Mouse (Mus musculus): Measurements from ENCODE around the gene Agap3. TPM values are rescaled to one million over a fixed set of nuclear protein-coding genes. Genes with fewer than 3 reads are reported as not detected.

Gene Agap3
- polyA plus RNA-seq, 1 experiment from 2014 or later, result 18.6 TPM

DNA sequence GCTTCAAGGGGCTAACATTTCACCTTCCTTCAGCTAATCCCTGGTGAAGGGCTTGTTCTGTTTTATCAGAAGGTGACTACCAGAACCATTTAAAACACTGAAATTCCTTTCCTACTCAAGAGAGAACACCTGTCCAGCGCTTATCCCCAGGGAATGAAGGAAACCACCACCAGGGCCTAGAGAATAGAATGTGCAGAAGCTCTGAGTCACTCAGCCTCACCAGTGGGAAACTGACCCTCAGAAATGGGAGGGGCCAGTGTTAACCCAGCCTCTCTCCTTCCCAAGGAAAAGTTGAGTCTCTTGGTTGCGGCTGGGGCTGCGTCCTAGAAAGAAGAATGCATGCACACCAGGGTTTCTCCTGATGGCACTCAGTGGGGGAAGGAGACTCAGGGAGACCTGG is 3.1 kb downstream of the Agap3 start:
- no peak overlapping the region for H3K4me3 ChIP-seq (ENCODE audit: low read length)
- no peaks in the 10 kb centered on the region for H3K36me3 ChIP-seq (ENCODE audit: control insufficient read depth, insufficient read depth, low read length)
- H3K27ac ChIP-seq (ENCODE audit: low read length), result peak overlapping the region; percentile 84
- H3K27me3 ChIP-seq (ENCODE audit: control insufficient read depth, insufficient read depth, low read depth, low read length), result no peaks in the 10 kb centered on the region
- ATAC-seq (ENCODE audit: low read depth), result no peak
- H3K4me1 ChIP-seq (replicated peaks; ENCODE audit: control insufficient read depth, insufficient read depth, low read length), result peaks cover 31% of the 10 kb centered on the region
- H3K9me3 ChIP-seq (ENCODE audit: control insufficient read depth, low read length), result no peaks in the 10 kb centered on the region
- peak overlapping the region; percentile 22; the same call in 1 of the 2 replicates for H3K9ac ChIP-seq (ENCODE audit: low read length)
- 0 out of 2 replicates have a peak overlapping the region, but pooled peaks have one; percentile 3 for H3K4me2 ChIP-seq (ENCODE audit: low read depth, low read length)
- WGBS, result 64% methylated on average over 3 of the region's 3 CpGs

DNA sequence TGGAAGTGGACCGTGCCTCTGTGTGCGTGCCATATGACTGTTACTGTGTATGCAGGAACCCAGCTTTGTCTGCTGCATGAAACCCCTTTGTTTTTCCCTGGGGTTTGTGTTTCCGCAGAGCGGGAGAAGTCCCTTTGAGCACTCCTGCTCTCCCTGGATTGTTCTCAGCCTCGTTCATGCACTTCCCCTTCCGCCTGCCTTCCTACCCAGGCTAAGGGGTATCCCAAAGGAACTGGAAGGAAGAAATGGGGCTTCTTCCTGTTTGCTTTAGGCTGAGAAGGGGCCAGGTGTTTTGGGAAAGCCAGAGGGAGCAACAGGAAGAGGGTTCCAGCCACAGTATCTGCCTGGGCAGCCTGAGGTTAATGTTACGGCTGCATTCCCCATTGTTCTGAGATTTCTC is 3.6 kb downstream of the Agap3 start:
- WGBS, result 59% methylated on average over 7 of the region's 7 CpGs

DNA sequence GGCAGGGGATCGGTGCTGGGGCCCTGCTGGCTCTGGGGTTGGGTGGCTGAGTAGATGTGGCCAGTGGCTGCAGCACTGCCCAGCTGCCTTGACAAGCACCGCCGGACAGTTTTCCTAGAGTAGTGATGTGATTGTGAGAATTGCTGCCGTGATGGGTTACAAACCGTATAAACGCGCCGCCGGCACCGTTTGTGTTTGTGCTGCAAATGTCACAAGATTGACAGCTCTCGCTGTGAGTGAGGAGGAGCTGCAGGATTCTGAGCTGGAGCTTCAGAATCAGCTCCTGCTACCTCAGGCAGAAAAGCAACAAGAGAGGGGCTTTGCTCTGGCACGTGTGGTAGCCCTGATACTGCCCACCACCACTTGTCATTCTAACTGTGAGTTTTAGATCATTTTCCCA is 14.8 kb downstream of the Agap3 start:
- peak overlapping the region; percentile 26; the same call in 1 of the 2 replicates for H3K9ac ChIP-seq (ENCODE audit: low read length)
- H3K27ac ChIP-seq (ENCODE audit: low read length), result no peak overlapping the region
- no peaks in the 10 kb centered on the region for H3K27me3 ChIP-seq (ENCODE audit: control insufficient read depth, insufficient read depth, low read depth, low read length)
- WGBS, result 52% methylated on average over 12 of the region's 12 CpGs
- H3K9me3 ChIP-seq (ENCODE audit: control insufficient read depth, low read length), result no peaks in the 10 kb centered on the region
- H3K36me3 ChIP-seq (ENCODE audit: control insufficient read depth, insufficient read depth, low read length), result no peaks in the 10 kb centered on the region
- no peak for ATAC-seq (ENCODE audit: low read depth)
- H3K4me3 ChIP-seq (ENCODE audit: low read length), result no peak overlapping the region
- no peaks in the 10 kb centered on the region for H3K4me1 ChIP-seq (replicated peaks; ENCODE audit: control insufficient read depth, insufficient read depth, low read length)
- H3K4me2 ChIP-seq (ENCODE audit: low read depth, low read length), result no peak overlapping the region

More for the DNA sequence above, 3.6 kb downstream of the Agap3 start:
- Histone ChIP-seq H3K27ac (ENCODE audit: low read length) (peak overlapping the region; percentile 84), H3K36me3 (ENCODE audit: control insufficient read depth, insufficient read depth, low read length) (no peaks in the 10 kb centered on the region), H3K9me3 (ENCODE audit: control insufficient read depth, low read length) (no peaks in the 10 kb centered on the region), H3K9ac (ENCODE audit: low read length) (peak overlapping the region; percentile 22), H3K27me3 (ENCODE audit: control insufficient read depth, insufficient read depth, low read depth, low read length) (no peaks in the 10 kb centered on the region), H3K4me3 (ENCODE audit: low read length) (no peak overlapping the region), H3K4me1 (replicated peaks; ENCODE audit: control insufficient read depth, insufficient read depth, low read length) (peaks cover 31% of the 10 kb centered on the region), H3K4me2 (ENCODE audit: low read depth, low read length) (no peak overlapping the region)
- no peak for ATAC-seq (ENCODE audit: low read depth)

DNA sequence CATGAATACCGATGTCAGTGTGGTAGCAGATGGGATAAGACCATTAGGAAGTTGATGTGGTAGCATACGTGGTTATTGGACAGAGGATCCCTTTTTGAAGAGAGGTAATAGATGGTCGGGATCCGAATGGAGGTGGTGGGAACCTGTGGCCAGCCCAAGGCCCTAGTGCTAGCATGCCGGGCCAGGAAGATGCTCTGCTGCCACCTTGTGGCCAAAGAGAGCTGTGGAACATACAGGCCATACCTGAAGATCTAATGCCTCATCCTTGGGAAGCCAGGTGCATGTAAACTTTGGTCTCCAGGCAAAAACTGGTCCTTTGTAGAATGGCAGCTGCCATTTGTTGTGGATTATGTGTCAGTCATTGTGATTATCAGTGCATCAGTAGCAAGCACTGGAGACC is 18.6 kb downstream of the Agap3 start:
- Histone ChIP-seq H3K4me2 (ENCODE audit: low read depth, low read length) (no peak overlapping the region), H3K36me3 (ENCODE audit: control insufficient read depth, insufficient read depth, low read length) (no peaks in the 10 kb centered on the region), H3K27ac (ENCODE audit: low read length) (no peak overlapping the region), H3K9me3 (ENCODE audit: control insufficient read depth, low read length) (no peaks in the 10 kb centered on the region), H3K27me3 (ENCODE audit: control insufficient read depth, insufficient read depth, low read depth, low read length) (no peaks in the 10 kb centered on the region), H3K9ac (ENCODE audit: low read length) (no peak overlapping the region), H3K4me1 (replicated peaks; ENCODE audit: control insufficient read depth, insufficient read depth, low read length) (peaks cover 22% of the 10 kb centered on the region), H3K4me3 (ENCODE audit: low read length) (no peak overlapping the region)
- 0 out of 2 replicates have a peak, but pooled peaks have one; percentile 21 for ATAC-seq (ENCODE audit: low read depth)
- WGBS, result 10% methylated on average over 5 of the region's 5 CpGs

DNA sequence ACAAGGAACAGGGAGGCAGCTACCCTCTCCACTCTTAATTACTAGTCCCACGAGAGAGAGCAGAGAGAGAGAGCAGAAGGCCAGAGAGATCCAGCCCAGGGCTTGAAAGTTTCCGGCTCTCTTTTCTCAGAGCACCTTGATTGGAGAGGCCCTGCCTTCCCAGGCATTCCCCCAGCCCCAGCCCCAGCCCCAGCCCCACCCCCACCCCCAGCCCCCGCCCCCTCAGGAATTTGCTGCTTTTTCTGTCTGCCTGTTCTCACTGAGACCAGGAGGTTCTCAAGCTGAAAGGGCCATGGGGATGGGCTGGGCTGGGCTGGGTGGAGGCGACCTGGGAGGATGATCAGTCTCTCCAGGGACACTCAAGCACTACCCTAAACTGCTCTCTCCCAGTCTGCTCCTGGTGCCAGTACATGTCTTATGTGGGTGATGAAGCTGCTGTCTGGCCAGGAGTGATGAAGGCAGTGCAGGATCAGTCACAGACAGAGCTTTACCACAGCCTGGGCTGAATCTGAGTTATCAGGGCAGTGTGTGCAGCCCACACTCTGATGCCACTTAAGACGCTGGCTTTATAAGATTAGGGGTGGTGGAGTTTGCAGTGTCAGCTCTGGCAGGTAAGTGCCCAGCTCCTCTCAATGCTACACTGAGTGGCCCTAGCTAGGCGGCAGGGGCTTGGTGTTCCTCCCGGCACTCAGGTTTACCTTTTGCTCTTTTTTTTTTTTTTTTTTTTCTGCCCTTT is 21.1 kb downstream of the Agap3 start:
- peak overlapping the region; percentile 77 for H3K4me2 ChIP-seq (ENCODE audit: low read depth, low read length)
- no peaks in the 10 kb centered on the region for H3K9me3 ChIP-seq (ENCODE audit: control insufficient read depth, low read length)
- peak overlapping the region; percentile 95 for H3K27ac ChIP-seq (ENCODE audit: low read length)
- peaks cover 8% of the 10 kb centered on the region for H3K36me3 ChIP-seq (ENCODE audit: control insufficient read depth, insufficient read depth, low read length)
- no peaks in the 10 kb centered on the region for H3K27me3 ChIP-seq (ENCODE audit: control insufficient read depth, insufficient read depth, low read depth, low read length)
- H3K4me1 ChIP-seq (replicated peaks; ENCODE audit: control insufficient read depth, insufficient read depth, low read length), result peaks cover 22% of the 10 kb centered on the region
- ATAC-seq (ENCODE audit: low read depth), result peak; percentile 32
- 30% methylated on average over 7 of the region's 7 CpGs for WGBS
- H3K9ac ChIP-seq (ENCODE audit: low read length), result peak overlapping the region; percentile 50
- H3K4me3 ChIP-seq (ENCODE audit: low read length), result no peak overlapping the region; the same call in none of the 2 replicates

DNA sequence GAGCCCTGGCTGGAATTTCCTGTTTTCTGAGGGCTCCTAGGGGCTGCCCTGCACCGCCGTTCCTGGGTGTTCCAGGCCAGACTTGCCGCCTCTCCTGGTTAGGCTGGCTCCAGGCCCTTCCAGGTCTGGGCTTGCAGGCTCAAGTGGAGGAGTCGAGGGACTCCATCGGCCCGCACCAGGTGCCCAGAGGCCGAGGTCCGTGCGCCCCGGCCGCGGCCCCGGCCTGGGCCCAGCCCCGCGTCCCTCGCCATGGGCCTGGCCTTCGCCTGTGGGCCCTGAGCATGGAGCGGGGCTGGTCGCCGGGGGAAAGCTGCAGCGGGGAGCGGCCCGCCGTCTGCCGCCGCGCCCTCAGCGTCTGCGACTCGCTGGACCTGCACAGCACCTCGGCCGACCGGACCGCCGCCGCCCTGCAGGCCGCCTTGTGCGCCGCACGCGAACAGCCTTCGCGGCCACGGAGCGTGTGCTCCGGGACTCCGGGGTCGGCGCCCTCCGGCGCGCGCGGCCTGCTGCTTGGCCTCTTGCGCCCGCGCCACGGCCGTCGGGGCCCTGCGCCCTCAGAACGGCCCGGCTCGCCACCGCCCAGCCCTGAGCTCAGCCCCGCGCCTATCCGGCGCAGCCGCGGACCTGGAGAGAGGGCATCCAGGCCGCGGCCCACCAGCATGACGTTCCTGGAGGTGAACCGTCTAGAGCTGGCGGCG is 22.2 kb downstream of the Agap3 start:
- WGBS, result 3% methylated on average over 49 of the region's 77 CpGs
- peak; percentile 68 for ATAC-seq (ENCODE audit: low read depth)
- H3K9ac ChIP-seq (ENCODE audit: low read length), result peak overlapping the region; percentile 80
- peak overlapping the region; percentile 95 for H3K27ac ChIP-seq (ENCODE audit: low read length)
- H3K4me2 ChIP-seq (ENCODE audit: low read depth, low read length), result peak overlapping the region; percentile 77
- H3K36me3 ChIP-seq (ENCODE audit: control insufficient read depth, insufficient read depth, low read length), result peaks cover 13% of the 10 kb centered on the region
- peaks cover 22% of the 10 kb centered on the region for H3K4me1 ChIP-seq (replicated peaks; ENCODE audit: control insufficient read depth, insufficient read depth, low read length)
- H3K27me3 ChIP-seq (ENCODE audit: control insufficient read depth, insufficient read depth, low read depth, low read length), result no peaks in the 10 kb centered on the region
- H3K4me3 ChIP-seq (ENCODE audit: low read length), result peak overlapping the region; percentile 65
- no peaks in the 10 kb centered on the region for H3K9me3 ChIP-seq (ENCODE audit: control insufficient read depth, low read length)

DNA sequence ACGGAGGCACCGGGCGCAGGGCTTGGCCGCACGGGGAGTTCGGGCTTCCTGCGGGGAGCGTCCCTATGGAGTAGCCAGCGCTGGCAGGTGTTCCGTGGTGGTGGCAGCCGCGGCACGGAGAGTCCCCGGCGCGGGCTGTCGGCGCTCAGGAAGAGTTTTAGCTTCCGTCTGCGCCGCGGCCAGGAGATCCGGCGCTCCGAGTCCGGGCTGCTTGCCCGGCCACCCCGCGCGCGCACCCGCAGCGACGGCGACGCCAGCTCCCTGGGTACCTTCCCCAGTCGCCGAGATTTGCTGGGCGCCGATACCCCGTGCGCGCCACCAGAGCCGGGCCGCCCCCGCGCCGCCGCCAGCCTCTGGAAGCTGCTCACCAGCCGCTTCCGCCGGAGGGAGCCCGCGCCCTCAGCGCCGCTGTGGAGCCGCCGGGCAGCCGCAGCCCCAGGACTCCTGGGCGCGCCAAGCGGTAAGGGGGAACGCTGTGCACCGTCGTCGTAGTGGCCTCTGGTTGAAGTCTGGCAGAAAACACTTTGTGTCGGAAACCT is 22.8 kb downstream of the Agap3 start:
- Histone ChIP-seq H3K9me3 (ENCODE audit: control insufficient read depth, low read length) (no peaks in the 10 kb centered on the region), H3K9ac (ENCODE audit: low read length) (peak overlapping the region; percentile 80), H3K36me3 (ENCODE audit: control insufficient read depth, insufficient read depth, low read length) (peaks cover 18% of the 10 kb centered on the region), H3K4me3 (ENCODE audit: low read length) (peak overlapping the region; percentile 65), H3K4me1 (replicated peaks; ENCODE audit: control insufficient read depth, insufficient read depth, low read length) (peaks cover 22% of the 10 kb centered on the region), H3K27ac (ENCODE audit: low read length) (peak overlapping the region; percentile 95), H3K27me3 (ENCODE audit: control insufficient read depth, insufficient read depth, low read depth, low read length) (no peaks in the 10 kb centered on the region), H3K4me2 (ENCODE audit: low read depth, low read length) (peak overlapping the region; percentile 77)
- WGBS, result 5% methylated on average over 55 of the region's 67 CpGs
- ATAC-seq (ENCODE audit: low read depth), result peak; percentile 0; the same call in 1 of the 2 replicates

DNA sequence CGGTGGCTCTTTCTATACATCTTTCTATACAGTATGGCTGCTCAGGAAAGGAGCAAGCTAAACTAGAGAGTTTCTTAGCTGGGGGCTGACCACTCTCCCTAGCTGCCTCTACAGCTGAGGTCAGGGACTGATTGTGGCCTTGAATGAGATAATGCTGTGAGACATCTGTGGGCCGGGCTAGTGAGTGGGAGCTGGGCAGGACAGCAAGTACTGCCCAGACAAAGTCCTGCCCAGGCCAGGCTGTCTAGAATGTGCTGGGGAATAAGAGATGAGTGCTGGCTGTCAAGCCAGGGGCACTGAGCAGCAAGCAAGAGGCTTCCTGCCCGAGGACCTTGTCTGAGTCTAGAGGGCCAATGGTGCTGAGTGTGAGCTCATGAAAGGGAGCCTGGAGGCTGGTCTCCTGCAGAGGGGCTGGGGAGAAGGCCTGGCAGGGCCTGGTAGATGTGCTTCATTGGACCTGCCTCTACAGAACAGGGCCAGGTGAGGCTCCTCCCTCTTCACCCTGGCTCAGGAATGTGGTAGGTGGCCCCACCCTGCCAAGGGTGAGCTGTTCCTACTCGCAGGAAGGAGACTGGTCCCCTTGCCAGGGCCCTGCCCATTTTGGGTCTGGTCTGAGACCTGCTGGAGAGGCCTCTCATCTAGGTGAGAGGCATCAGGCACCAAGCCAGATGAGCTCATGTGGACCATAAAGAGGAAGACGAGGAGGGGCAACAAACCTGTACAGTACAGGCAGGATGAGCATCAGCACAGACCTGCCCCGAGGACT is 23.7 kb downstream of the Agap3 start:
- peak overlapping the region; percentile 95 for H3K27ac ChIP-seq (ENCODE audit: low read length)
- 58% methylated on average over 6 of the region's 6 CpGs for WGBS
- no peaks in the 10 kb centered on the region for H3K9me3 ChIP-seq (ENCODE audit: control insufficient read depth, low read length)
- H3K27me3 ChIP-seq (ENCODE audit: control insufficient read depth, insufficient read depth, low read depth, low read length), result no peaks in the 10 kb centered on the region
- H3K4me3 ChIP-seq (ENCODE audit: low read length), result peak overlapping the region; percentile 65
- peaks cover 22% of the 10 kb centered on the region for H3K4me1 ChIP-seq (replicated peaks; ENCODE audit: control insufficient read depth, insufficient read depth, low read length)
- H3K4me2 ChIP-seq (ENCODE audit: low read depth, low read length), result peak overlapping the region; percentile 77
- peak; percentile 83 for ATAC-seq (ENCODE audit: low read depth)
- peak overlapping the region; percentile 80 for H3K9ac ChIP-seq (ENCODE audit: low read length)
- H3K36me3 ChIP-seq (ENCODE audit: control insufficient read depth, insufficient read depth, low read length), result peaks cover 26% of the 10 kb centered on the region
